Mouse (Mus musculus): ENCODE measurements around the gene Gm7982. TPM values are rescaled to one million over a fixed set of nuclear protein-coding genes. Genes with fewer than 3 reads are reported as not detected.
"Not testable (repeated sequence)": the region's sequence is repeated elsewhere in the genome, so short reads cannot be mapped to it uniquely, and the experiment has no call there.

The Gm7982 gene
- polyA plus RNA-seq (2012; rRNA removed) = 2.0 and 2.1 TPM in 2 replicates

DNA sequence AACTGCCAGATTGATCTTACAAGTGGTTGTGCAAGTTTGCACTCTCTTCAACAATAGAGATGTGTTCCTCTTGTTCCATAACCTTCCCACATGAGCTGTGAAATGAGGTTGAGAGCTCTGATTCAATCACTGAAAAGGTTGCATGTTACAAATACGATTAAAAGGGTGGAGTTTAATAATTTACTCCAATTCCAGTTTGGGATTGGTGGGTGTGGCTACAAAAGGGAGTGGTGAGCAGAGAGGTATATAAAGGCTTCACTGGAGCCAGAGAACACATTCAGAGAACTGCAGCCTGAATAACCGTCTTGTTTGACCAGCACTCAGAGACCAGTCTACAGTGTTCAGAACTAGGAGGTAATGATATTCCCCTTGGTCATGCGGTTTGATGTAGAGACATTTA, at the start of gene Gm7982:
Gene Gm7982, plus strand, starts transcription at position 301 of the 400 bp plus-strand sequence.
- not testable (repeated sequence) for H3K4me3 ChIP-seq (ENCODE audit: control insufficient read depth, low read depth, low read length); H3K4me1 ChIP-seq (ENCODE audit: control insufficient read depth, insufficient read depth, low read length); H3K36me3 ChIP-seq (ENCODE audit: control insufficient read depth, insufficient read depth, low read length); H3K27ac ChIP-seq (ENCODE audit: control insufficient read depth, insufficient read depth, low read depth, low read length); H3K27me3 ChIP-seq (ENCODE audit: control insufficient read depth, insufficient read depth, low read length)

DNA sequence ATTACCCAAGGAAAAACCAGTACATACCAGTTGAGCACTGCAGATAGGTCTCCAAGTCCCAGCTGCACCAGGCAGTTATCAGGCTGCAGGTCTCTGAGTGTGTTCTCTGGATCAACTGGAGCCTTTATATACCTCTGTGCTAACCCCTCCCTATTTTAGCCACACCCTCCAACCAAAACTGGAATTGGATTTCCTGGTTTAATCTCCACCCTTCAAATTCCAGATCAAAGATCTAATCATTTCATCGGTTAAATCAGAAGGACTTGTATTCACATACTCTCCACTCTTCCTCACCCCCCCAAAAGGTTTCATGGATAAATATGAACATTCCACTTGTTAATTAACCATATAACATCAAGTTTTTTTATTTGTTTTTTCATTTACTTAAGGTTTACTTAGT, 5.7 kb upstream of the Gm7982 start, which contains the start of gene Gm7978:
Gene Gm7978, minus strand, starts transcription at position 101 of the 400 bp plus-strand sequence.
- not testable (repeated sequence) for H3K4me3 ChIP-seq (ENCODE audit: control insufficient read depth, low read depth, low read length); H3K4me1 ChIP-seq (ENCODE audit: control insufficient read depth, insufficient read depth, low read length); H3K36me3 ChIP-seq (ENCODE audit: control insufficient read depth, insufficient read depth, low read length); H3K27ac ChIP-seq (ENCODE audit: control insufficient read depth, insufficient read depth, low read depth, low read length); H3K27me3 ChIP-seq (ENCODE audit: control insufficient read depth, insufficient read depth, low read length)

DNA sequence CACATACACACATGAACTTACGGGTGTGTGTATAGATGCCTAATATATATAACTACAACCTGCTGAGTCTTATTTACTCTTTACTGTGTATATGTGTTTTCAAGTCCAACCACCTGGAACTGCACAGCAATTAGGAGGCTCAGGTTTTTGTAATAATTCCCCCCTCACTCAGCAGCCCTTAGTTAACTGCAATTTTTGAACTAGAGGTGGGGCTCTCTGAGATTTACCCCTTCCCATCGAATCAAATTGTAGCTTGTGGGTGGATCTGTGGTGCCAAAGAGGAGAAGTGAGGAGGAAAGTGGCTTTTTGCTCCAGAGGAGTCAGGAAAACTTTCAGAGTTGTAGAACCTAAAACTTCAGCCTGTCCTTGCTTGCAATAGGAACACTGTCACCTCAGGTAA, 33.9 kb downstream of the Gm7982 start, which contains the start of gene E330014E10Rik:
Gene E330014E10Rik, plus strand, starts transcription at position 301 of the 400 bp plus-strand sequence.
- not testable (repeated sequence) for H3K4me1 ChIP-seq (ENCODE audit: control insufficient read depth, insufficient read depth, low read length); H3K36me3 ChIP-seq (ENCODE audit: control insufficient read depth, insufficient read depth, low read length); H3K27me3 ChIP-seq (ENCODE audit: control insufficient read depth, insufficient read depth, low read length); H3K27ac ChIP-seq (ENCODE audit: control insufficient read depth, insufficient read depth, low read depth, low read length); H3K4me3 ChIP-seq (ENCODE audit: control insufficient read depth, low read depth, low read length)

Other genes with a start within 250 kb of the Gm7982 start
- gene Gm3286, start 231.3 kb upstream of the Gm7982 start, polyA plus RNA-seq (2012; rRNA removed) = not detected in 2 replicates
- gene Gm7971, start 147.1 kb upstream of the Gm7982 start, polyA plus RNA-seq (2012; rRNA removed) = not detected in 2 replicates
- not detected in 2 replicates for gene Gm7978, start 5.8 kb upstream of the Gm7982 start, polyA plus RNA-seq (2012; rRNA removed)
- gene E330014E10Rik, start 34.0 kb downstream of the Gm7982 start, polyA plus RNA-seq (2012; rRNA removed) = 0.11 TPM in 1 of 2 replicates, not detected in the other
- not detected in 2 replicates for gene Cxcl13, start 214.9 kb downstream of the Gm7982 start, polyA plus RNA-seq (2012; rRNA removed)